Mouse (Mus musculus): ENCODE data around the gene Mfsd13b.

DNA sequence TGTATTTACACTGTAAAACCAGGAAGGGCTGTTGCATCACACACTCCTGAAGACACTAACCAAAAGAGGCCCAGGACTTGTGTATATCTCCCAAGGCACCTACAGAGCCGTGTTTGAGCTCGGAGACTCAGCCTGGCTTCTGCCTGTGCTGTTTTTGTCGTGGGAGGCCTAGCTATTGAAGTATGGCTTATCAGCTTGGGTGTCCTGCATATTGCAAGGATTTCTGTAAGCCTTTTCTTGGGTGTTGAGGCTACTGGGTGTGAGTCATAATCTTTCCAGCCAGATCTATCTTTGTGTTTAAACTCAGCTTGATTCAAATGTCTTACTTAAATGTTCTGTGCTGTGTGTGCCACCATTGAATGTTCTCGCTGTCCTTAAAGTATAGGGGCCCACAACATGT, 45.8 kb upstream of the Mfsd13b start:
- TF ChIP-seq ZNF384 (IDR thresholded peaks at IDR 0.05; ENCODE audit: low read depth, low read length) = no peak
- TF ChIP-seq HCFC1 (IDR thresholded peaks at IDR 0.05; ENCODE audit: borderline replicate concordance, insufficient read depth, low read length) = no peak
- no peak for TF ChIP-seq ZC3H11A (IDR thresholded peaks at IDR 0.05; ENCODE audit: borderline replicate concordance, low read depth, low read length)
- no peak for TF ChIP-seq MAFK (IDR thresholded peaks at IDR 0.05; ENCODE audit: insufficient read depth, low read depth, low read length)
- no peak for TF ChIP-seq CHD2 (IDR thresholded peaks at IDR 0.05; ENCODE audit: low read depth, low read length)

Data from ES-E14 (cell line).